Mouse (Mus musculus): ENCODE data around the gene Grem1. TPM values are rescaled to one million over a fixed set of nuclear protein-coding genes. Genes with fewer than 3 reads are reported as not detected.

The Grem1 gene
- total and polyA plus RNA-seq, 3 experiments: not detected

DNA sequence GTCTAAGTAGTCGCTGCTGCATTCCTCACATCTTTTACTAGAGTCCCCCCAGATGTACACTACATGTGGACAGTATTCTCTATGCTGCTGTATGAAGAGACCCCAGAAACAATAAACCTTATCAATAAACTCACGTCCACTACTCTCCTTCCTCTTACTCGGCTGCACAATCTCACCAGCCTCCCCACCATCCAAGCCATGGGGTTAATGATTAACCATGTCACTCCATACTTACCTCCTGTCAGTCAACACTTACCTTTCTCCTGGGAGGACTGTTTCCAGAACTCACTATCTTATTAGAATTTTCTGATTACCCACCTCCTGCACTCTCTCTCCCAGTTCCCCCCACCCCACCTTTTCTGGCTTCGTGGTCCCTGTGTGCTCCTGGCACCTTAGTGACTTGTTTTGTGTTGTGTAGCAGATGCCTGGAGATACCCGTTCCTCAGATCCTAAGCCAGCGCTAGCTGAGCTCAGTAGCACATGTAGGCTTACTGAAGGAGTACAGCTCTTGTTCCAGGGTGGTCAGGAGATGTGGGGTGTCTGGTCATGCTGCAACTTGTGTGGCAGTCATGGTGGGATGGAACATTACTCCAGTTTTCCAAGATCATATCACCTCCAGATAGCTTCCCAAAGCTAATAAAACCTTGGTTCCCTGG, 15.8 kb upstream of the Grem1 start:
- H3K27me3 ChIP-seq (replicated peaks): no peaks in the 10 kb centered on the region
- in situ Hi-C loops (cut with MboI; ENCODE audit: low pct_ligation_motif_present, low pct_unique_long_range_greater_than_20kb, low sequenced_read_pairs) (no loop called here), dilution Hi-C loops (cut with MboI; ENCODE audit: extremely low pct_ligation_motif_present, extremely low pct_unique_long_range_greater_than_20kb, low sequenced_read_pairs) (no loop called here)
- H3K4me1 ChIP-seq (ENCODE audit: control insufficient read depth in 1 of 2, insufficient read depth in 2 of 2): no peaks in the 10 kb centered on the region
- no peaks in the 10 kb centered on the region for H3K9me3 ChIP-seq (replicated peaks; ENCODE audit: low read length)
- no peaks in the 10 kb centered on the region for H3K36me3 ChIP-seq (replicated peaks in 1 of 2; ENCODE audit: control insufficient read depth in 1 of 2, insufficient read depth in 1 of 2, low read length in 1 of 2)
- H3K4me3 ChIP-seq (replicated peaks in 1 of 3; ENCODE audit: low read depth in 2 of 3, low read length in 2 of 3, poor library complexity in 1 of 3): no peak overlapping the region
- no peak overlapping the region for H3K27ac ChIP-seq (ENCODE audit: insufficient read depth, low read depth)
- H3K4me2 ChIP-seq (ENCODE audit: insufficient read depth, low read depth, poor library complexity, severe bottlenecking): peak overlapping the region; percentile 21; the same call in 1 of the 2 replicates
- no peaks in the 10 kb centered on the region for H3K79me2 ChIP-seq (replicated peaks; ENCODE audit: control insufficient read depth, extremely low read depth, insufficient read depth, poor library complexity, severe bottlenecking)
- no peak overlapping the region for H3K9ac ChIP-seq (ENCODE audit: insufficient read depth, low read depth)
- no peak for TF ChIP-seq MAFK (IDR thresholded peaks at IDR 0.05; ENCODE audit: insufficient replicate concordance, low read length)
- TF ChIP-seq RCOR1 (conservative IDR thresholded peaks at IDR 0.05; ENCODE audit: low read depth, low read length): no peak
- no peak for TF ChIP-seq JUND (conservative IDR thresholded peaks at IDR 0.05; ENCODE audit: low read depth, low read length)
- TF ChIP-seq ZKSCAN1 (IDR thresholded peaks at IDR 0.05; ENCODE audit: borderline replicate concordance, low read depth, low read length): no peak
- no peak for TF ChIP-seq ZMIZ1 (IDR thresholded peaks at IDR 0.05; ENCODE audit: low read depth, low read length)
- no peak for TF ChIP-seq ZNF384 (IDR thresholded peaks at IDR 0.05; ENCODE audit: low read depth, low read length)
- TF ChIP-seq PAX5 (IDR thresholded peaks at IDR 0.05; ENCODE audit: low read length): no peak
- DNase-seq (ENCODE audit: extremely low read depth): no peak

DNA sequence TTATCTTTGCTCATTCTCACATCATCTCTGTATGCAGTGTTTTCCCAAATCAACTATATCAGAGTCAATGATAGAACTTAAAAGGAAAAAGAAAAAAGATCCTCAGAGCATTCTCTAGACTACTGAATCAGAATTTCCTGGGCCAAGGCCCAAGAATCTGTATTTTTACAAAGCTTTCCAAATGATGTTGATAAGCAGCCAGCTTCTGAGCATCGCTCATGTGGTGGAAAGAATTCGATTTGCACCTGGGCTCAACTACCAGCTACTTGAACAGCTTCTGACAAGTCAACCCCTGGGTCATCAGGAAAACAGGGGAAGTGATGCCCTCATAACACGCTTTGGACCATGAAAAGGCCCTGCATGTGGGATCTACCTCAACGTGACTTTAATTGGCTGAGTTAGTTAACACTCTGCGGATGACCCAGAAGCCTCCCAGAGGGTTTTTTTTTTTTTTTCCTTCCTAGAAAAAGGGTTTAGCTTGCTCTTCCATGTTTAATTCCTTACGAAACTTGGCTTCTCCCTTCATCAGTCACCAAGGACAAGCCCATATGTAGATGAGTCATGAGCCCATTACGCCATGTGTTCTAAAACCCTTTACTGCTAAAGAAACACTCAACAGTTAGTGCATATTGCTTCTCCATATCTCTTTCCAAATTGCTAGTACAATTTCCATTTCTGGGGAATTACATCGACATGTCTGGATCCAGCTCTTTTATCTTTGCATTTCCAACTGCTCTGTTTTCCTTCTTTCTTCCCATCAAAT, 10.3 kb upstream of the Grem1 start:
- Histone ChIP-seq H3K36me3 (replicated peaks in 1 of 2; ENCODE audit: control insufficient read depth in 1 of 2, insufficient read depth in 1 of 2, low read length in 1 of 2) (no peaks in the 10 kb centered on the region), H3K4me3 (replicated peaks in 1 of 3; ENCODE audit: low read depth in 2 of 3, low read length in 2 of 3, poor library complexity in 1 of 3) (no peak overlapping the region), H3K4me1 (ENCODE audit: control insufficient read depth in 1 of 2, insufficient read depth in 2 of 2) (no peaks in the 10 kb centered on the region), H3K27ac (ENCODE audit: insufficient read depth, low read depth) (no peak overlapping the region), H3K9ac (ENCODE audit: insufficient read depth, low read depth) (no peak overlapping the region), H3K9me3 (replicated peaks; ENCODE audit: low read length) (peaks cover 2% of the 10 kb centered on the region), H3K4me2 (ENCODE audit: insufficient read depth, low read depth, poor library complexity, severe bottlenecking) (no peak overlapping the region), H3K27me3 (replicated peaks) (no peaks in the 10 kb centered on the region), H3K79me2 (replicated peaks; ENCODE audit: control insufficient read depth, extremely low read depth, insufficient read depth, poor library complexity, severe bottlenecking) (no peaks in the 10 kb centered on the region)
- in situ Hi-C loops (cut with MboI; ENCODE audit: low pct_ligation_motif_present, low pct_unique_long_range_greater_than_20kb, low sequenced_read_pairs): no loop called here
- dilution Hi-C loops (cut with MboI; ENCODE audit: extremely low pct_ligation_motif_present, extremely low pct_unique_long_range_greater_than_20kb, low sequenced_read_pairs): no loop called here
- TF ChIP-seq CHD2 (IDR thresholded peaks at IDR 0.05; ENCODE audit: low read length): no peak
- no peak for TF ChIP-seq ZMIZ1 (IDR thresholded peaks at IDR 0.05; ENCODE audit: low read depth, low read length)
- no peak for TF ChIP-seq JUN (IDR thresholded peaks at IDR 0.05; ENCODE audit: insufficient read depth, low read depth, low read length)
- no peak for TF ChIP-seq PAX5 (IDR thresholded peaks at IDR 0.05; ENCODE audit: low read length)
- TF ChIP-seq MAFK (IDR thresholded peaks at IDR 0.05; ENCODE audit: insufficient replicate concordance, low read length): no peak
- TF ChIP-seq GABPA (IDR thresholded peaks at IDR 0.05; ENCODE audit: insufficient replicate concordance, low read depth, low read length): no peak
- no peak for TF ChIP-seq HCFC1 (IDR thresholded peaks at IDR 0.05; ENCODE audit: low read depth, low read length)
- TF ChIP-seq ETS1 (conservative IDR thresholded peaks at IDR 0.05; ENCODE audit: low read depth, low read length): no peak
- TF ChIP-seq E2F4 (IDR thresholded peaks at IDR 0.05; ENCODE audit: insufficient replicate concordance, low read depth, low read length): no peak
- no peak for TF ChIP-seq KAT2A (IDR thresholded peaks at IDR 0.05; ENCODE audit: insufficient replicate concordance, low read length)
- TF ChIP-seq MEF2A (IDR thresholded peaks at IDR 0.05; ENCODE audit: borderline replicate concordance, low read depth, low read length): no peak
- TF ChIP-seq CHD1 (IDR thresholded peaks at IDR 0.05; ENCODE audit: low read depth, low read length): no peak
- TF ChIP-seq POLR2AphosphoS2 (IDR thresholded peaks at IDR 0.05; ENCODE audit: low read depth, low read length): no peak
- no peak for TF ChIP-seq ZNF384 (IDR thresholded peaks at IDR 0.05; ENCODE audit: low read depth, low read length)
- no peak for TF ChIP-seq IRF4 (IDR thresholded peaks at IDR 0.05; ENCODE audit: low read depth, low read length)
- no peak for DNase-seq (ENCODE audit: extremely low read depth)
